Mouse (Mus musculus) bone marrow macrophage, adult 2 months (primary cell): ENCODE measurements at regions not wholly inside any gene's neighbourhood (a gene's known extent, or its start where the extent isn't known, plus 50 kb on each side); places are given as distances from the start of the nearest gene placed in this dataset.

Source experiments
- H3K27ac ChIP-seq: 2 replicates; pipeline ENCODE4 v1.5.1; 2012; ENCODE audit warnings: low read depth, low read length; ENCODE audit not compliant: insufficient read depth
- H3K4me1 ChIP-seq: 2 replicates; pipeline ENCODE4 v1.6.1; 2012; ENCODE audit warnings: low read length; ENCODE audit not compliant: control insufficient read depth, insufficient read depth
- H3K4me3 ChIP-seq: 2 replicates; pipeline ENCODE4 v1.5.1; 2012; ENCODE audit warnings: mild to moderate bottlenecking, low read length, moderate library complexity; ENCODE audit not compliant: insufficient read depth
- CTCF ChIP-seq: IDR thresholded peaks from 2 replicates; pipeline ENCODE4 v1.5.1; 2012; ENCODE audit warnings: low read depth, mild to moderate bottlenecking, low read length, moderate library complexity
- POLR2A ChIP-seq: IDR thresholded peaks from 2 replicates; pipeline ENCODE4 v1.6.1; 2012; ENCODE audit warnings: mild to moderate bottlenecking, low read depth, low read length, borderline replicate concordance

GRCm38 (mm10) chr11:114528937-114529772 is 139.2 kb upstream of the Rpl38 start:
- Histone ChIP-seq H3K4me3 (no peak overlapping the region), H3K27ac (no peak overlapping the region), H3K4me1 (no peaks in the 10 kb centered on the region)
- TF ChIP-seq CTCF: no peak
- TF ChIP-seq POLR2A: no peak

GRCm38 (mm10) chr11:114523444-114524238 is 144.7 kb upstream of the Rpl38 start:
- Histone ChIP-seq H3K4me1 (no peaks in the 10 kb centered on the region), H3K27ac (no peak overlapping the region), H3K4me3 (no peak overlapping the region)
- TF ChIP-seq CTCF (peak; percentile 30; the same call in 1 of the 2 replicates), POLR2A (no peak)

GRCm38 (mm10) chr11:114515278-114515677 is 153.0 kb upstream of the Rpl38 start:
- TF ChIP-seq CTCF: no peak
- TF ChIP-seq POLR2A: no peak
- Histone ChIP-seq H3K4me3 (no peak overlapping the region), H3K27ac (no peak overlapping the region)

GRCm38 (mm10) chr11:114514126-114514525 is 154.2 kb upstream of the Rpl38 start:
- H3K4me1 ChIP-seq: no peaks in the 10 kb centered on the region
- no peak for TF ChIP-seq POLR2A
- H3K27ac ChIP-seq: no peak overlapping the region
- H3K4me3 ChIP-seq: no peak overlapping the region

More at GRCm38 (mm10) chr11:114515278-114515677, 153.0 kb upstream of the Rpl38 start:
- no peaks in the 10 kb centered on the region for H3K4me1 ChIP-seq

- no peaks in the 10 kb centered on the region for H3K4me1 ChIP-seq
- no peak overlapping the region for H3K4me3 ChIP-seq
- no peak overlapping the region for H3K27ac ChIP-seq
- no peak for TF ChIP-seq CTCF
Measured at GRCm38 (mm10) chr11:114513446-114513845, 154.9 kb upstream of the Rpl38 start.

- Histone ChIP-seq H3K4me1 (no peaks in the 10 kb centered on the region), H3K27ac (no peak overlapping the region), H3K4me3 (no peak overlapping the region)
- TF ChIP-seq CTCF (no peak), POLR2A (no peak)
Measured at GRCm38 (mm10) chr11:114511994-114512393, 156.3 kb upstream of the Rpl38 start.

- Histone ChIP-seq H3K4me3 (no peak overlapping the region), H3K27ac (no peak overlapping the region), H3K4me1 (no peaks in the 10 kb centered on the region)
- TF ChIP-seq CTCF (no peak), POLR2A (no peak)
Measured at GRCm38 (mm10) chr11:114502562-114502961, 165.8 kb upstream of the Rpl38 start.

GRCm38 (mm10) chr11:114501869-114502540 is 166.3 kb upstream of the Rpl38 start:
- Histone ChIP-seq H3K27ac (no peak overlapping the region), H3K4me3 (no peak overlapping the region), H3K4me1 (no peaks in the 10 kb centered on the region)
- TF ChIP-seq POLR2A (no peak), CTCF (no peak)

GRCm38 (mm10) chr11:114500416-114500815 is 167.9 kb upstream of the Rpl38 start:
- H3K4me3 ChIP-seq: no peak overlapping the region
- no peak for TF ChIP-seq CTCF
- no peak for TF ChIP-seq POLR2A
- no peaks in the 10 kb centered on the region for H3K4me1 ChIP-seq
- no peak overlapping the region for H3K27ac ChIP-seq

GRCm38 (mm10) chr11:114499665-114500064 is 168.7 kb upstream of the Rpl38 start:
- H3K4me1 ChIP-seq: no peaks in the 10 kb centered on the region
- TF ChIP-seq CTCF (no peak), POLR2A (no peak)
- H3K4me3 ChIP-seq: no peak overlapping the region
- H3K27ac ChIP-seq: no peak overlapping the region

- no peaks in the 10 kb centered on the region for H3K4me1 ChIP-seq
- H3K4me3 ChIP-seq: no peak overlapping the region
- no peak overlapping the region for H3K27ac ChIP-seq
- TF ChIP-seq CTCF (no peak), POLR2A (no peak)
Measured at GRCm38 (mm10) chr11:114495520-114495921, 172.8 kb upstream of the Rpl38 start.
